Mouse (Mus musculus): ENCODE results near the gene Endov.

Gene Endov

DNA sequence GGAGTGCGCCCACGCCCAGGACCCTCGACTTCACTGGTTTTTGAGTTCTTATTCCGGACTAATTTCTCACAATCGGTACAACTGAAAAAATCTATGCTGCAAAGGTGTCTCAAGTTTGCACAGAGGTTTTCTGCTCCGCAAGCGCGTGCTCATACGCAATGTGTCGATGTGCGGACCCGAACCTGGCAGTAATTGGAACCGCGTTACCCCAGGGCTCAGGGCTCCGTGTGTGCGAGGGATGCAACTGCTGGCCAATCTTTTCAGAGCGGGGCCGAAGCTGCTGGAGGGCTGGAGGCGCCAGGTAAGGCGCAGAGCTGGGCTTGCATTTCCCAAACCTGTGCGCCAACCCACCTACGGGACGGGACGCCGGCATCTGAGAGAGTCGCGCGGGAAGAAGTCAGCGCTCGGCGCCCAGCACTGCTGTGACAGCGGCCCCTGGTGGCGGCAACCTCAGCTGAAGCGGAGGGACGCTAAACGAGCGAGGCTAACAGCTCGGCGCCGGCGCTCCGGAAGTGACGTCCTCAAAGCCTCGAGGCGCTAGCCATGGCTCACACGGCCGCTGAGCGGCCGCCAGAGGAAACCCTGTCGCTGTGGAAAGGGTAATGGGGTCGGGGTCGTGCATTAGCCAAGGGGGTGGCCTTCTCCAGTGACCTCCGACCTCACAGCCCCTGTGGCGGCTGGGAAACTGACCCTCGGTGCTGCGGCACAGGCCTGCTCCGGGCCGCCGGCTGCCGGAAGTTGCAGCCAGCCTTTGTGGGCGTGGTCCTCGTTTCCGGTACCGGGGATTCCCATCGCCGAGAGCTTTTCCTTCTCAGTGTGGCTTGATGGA lies at the start of gene Endov:
Gene Endov, plus strand, starts transcription at position 487 of the 829 bp plus-strand sequence.
- peak; percentile 94 to 100 for DNase-seq (ENCODE audit: low spot score in 2 of 2)

DNA sequence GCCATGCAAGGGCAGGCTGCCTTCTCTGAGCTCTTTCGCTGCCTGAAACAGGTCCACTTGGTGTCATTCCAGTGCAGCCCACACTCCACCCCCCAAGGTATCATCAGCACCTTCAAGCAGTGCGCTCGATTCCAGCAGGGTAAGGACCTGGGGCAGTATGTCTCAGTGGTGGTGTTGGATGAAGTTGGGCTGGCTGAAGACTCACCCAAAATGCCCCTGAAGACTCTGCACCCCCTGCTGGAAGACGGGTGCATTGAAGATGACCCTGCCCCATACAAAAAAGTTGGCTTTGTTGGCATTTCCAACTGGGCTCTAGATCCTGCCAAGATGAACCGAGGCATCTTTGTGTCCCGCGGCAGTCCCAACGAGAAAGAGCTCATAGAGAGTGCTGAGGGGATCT lies 48.9 kb upstream of the Endov start:
- peak in 1 of 2 experiments; percentile 37 for DNase-seq (ENCODE audit: low spot score in 2 of 2)

DNA sequence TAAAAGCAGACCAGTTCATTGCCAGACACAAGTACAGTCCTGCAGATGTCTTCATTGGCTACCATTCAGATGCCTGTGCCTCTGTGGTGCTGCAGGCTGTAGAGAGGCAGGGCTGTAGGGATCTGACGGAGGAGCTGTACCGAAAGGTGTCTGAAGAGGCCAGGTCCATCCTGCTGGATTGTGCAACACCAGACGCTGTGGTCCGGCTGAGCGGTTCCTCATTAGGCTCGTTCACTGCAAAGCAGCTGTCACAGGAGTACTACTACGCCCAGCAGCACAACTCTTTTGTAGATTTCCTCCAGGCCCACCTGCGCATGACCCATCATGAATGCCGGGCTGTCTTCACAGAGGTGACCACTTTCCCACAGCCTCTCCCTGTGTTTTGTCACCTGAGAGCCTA lies 47.7 kb upstream of the Endov start:
- DNase-seq (ENCODE audit: low spot score in 2 of 2): no peak

DNA sequence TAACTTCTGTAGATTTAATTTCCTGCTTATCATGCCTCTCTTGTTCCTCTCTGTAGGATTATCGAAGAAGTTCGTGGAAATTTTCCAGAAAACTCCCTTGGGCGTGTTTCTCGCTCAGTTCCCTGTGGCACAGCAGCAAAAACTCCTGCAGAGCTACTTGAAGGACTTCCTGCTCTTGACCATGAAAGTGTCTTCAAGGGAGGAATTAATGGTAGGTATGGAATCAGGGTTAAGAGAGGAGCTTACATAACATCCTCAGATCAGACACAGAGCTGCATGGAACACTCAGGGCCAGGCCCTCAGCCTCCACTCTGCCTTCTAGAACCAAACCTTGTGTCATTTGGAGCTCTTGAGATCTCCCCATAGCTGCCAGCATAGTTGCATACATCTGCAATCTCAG lies 35.0 kb upstream of the Endov start:
- no peak for DNase-seq (ENCODE audit: low spot score in 2 of 2)

DNA sequence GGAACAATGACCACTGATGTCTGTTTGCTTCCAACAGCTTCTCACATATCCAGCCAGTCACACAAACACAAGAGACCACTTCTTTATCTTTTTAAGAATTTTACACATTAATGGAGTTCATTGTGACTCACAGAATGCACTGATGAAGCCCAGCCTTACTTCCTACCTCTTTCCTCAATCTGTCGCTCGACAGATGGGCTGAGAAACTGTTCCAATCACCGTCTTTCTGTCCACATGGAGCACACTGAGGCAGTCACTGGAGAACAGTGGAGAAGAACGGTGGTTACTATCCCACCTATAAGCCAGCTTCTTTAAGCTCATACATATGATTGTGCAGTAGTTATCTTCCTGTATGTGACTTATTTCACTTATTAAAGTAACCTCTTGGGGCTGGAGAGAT lies 13.3 kb upstream of the Endov start:
- no peak for DNase-seq (ENCODE audit: low spot score in 2 of 2)

DNA sequence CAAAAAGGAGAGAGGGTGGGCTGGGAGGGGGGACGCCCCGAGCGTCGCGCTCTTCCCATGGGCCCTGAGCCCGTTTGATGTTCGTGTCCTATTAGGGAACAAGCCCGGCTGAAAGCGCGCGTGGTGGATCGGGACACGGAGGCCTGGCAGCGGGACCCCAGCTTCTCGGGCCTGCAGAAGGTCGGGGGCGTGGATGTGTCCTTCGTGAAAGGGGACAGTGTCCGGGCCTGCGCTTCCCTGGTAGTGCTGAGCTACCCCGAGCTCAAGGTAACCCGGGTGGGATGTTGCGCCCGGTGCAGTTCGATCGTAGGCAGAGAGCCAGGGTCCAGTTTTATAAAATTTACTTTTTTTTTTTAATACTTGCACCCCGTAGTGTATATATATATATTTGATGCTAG lies 542 bp downstream of the Endov start:
- no peak for DNase-seq (ENCODE audit: low spot score in 2 of 2)

DNA sequence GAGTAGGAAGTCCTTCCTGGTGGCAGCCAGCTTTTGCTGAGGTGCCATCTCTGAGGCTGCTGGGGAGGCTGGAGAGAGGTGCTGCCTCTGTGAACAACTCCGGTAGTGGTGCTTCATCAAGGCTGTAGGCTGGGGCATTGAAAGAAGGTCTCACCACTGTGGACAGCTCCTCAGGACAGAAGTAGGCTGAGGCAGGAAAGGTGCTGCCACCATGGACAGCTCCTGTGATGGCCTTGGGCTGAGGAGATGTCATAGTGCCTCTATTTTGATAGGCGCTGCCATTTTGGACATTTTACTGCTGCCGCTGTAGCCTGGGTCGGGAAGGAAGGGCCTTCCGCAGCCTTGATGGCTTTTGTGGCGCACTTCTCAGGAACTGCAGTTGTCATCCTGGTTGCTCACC lies 1.7 kb downstream of the Endov start:
- DNase-seq (ENCODE audit: low spot score in 2 of 2): no peak

DNA sequence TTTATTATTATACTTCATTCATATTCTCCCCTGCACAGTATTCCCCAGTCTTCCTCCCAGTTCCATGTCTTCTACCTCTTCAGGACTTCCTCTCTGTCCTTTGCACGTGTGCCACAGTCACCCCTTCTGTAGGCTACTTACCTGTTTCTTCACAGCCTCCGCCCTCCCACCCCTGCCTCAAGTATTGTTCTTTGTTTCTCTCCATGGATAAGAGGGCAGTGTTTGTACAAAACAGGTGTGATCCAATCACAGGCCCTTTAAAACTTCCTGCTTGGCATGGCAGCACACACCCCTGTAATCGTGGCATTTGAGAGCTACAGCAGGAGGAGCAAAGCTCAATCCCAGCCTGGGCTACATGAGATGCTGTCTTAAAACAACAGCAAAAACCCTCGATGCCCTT lies 2.4 kb downstream of the Endov start:
- no peak for DNase-seq (ENCODE audit: low spot score in 2 of 2)

DNA sequence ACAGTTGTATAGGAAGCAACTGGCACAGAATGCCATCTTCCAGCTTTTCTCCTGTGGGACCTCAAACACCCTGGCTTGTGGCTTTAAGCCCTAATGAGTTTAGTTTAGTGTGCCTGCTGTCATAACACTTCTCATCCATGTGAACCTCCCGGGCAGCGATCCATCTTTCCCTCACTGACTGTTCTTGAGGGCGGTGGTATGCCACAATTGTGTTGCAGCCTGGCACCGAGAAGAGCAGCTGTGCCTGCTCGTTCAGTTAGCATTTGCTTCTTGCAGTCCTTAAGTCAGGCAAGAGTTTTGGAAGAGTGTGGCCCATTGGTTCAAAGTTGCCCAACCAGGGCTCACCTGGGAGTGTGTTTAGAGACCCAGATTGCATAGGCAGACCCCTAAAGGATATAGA lies 5.0 kb downstream of the Endov start:
- DNase-seq (ENCODE audit: low spot score in 2 of 2): no peak

DNA sequence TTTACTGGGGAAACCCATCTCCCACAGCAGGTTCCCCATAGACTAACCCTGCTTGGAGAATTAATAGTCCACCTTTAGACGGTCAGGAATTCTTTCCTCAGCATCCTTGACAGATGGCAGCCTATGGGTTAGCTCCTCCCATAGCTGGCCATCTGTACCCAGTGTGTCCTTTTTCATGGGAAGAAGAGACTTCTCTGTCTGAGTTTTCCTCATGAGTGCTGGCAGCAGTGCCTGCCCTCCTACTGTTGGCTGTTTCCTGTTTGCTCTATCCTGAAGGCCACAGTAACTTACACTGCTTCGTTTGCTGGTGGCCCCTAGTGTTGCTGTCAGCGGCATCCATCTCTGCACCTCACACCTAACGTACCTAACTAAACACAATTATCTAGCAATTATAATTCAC lies 6.3 kb downstream of the Endov start:
- DNase-seq (ENCODE audit: low spot score in 2 of 2): no peak

DNA sequence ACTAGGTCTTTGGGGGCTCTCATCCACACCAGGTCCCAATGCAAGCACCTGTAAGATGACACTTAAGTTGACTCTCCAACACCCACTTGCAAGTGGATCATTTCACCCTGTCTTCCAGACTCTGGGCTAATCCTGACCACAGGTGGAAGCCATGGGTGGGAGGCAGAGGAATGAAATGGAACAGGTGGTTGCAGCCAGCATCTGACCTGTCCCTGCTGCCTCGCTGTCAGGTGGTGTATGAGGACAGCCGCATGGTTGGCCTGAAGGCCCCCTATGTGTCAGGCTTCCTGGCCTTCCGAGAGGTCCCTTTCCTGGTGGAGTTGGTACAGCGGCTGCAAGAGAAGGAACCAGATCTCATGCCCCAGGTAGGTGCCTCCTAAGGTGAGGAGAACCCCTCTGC lies 8.2 kb downstream of the Endov start:
- DNase-seq (ENCODE audit: low spot score in 2 of 2): no peak

DNA sequence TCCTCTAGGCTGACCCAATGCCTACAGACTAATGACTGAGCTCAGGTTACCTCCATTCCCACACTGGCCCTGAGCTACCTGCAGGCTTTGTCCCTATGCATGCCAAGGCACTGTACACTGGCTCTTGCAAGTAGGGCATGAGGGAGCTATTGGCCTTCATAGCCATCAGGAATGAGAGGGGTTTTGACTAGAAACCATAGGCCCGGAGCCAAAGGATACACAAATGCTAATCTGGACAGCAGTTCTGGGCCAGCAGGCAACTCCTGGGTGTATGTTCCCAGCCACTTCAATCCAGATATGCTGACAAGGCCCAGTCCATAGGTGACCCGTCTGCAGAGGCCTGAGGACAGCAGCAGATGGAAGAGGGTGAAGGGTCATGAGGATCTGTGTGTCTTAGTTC lies 8.9 kb downstream of the Endov start:
- DNase-seq (ENCODE audit: low spot score in 2 of 2): no peak

DNA sequence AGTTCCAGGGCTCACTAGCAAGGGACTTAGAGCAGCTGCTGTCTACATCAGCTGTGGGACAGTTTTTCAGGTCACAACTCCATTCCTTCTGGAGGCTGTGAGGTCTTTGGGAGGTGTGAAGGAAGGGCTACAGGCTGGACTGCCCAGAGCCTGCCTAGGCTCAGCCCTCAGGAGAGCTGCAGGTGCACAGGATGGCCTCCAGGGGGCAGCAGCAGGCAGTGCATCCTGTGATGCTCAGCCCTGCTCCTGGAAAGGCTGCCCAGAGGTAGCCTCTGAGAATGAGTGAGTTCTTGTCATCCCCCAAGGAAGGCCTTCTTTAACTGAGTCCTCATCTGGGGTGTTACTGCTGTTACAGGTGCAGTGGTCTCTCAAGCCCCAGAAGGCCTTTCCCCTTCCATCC lies 12.5 kb downstream of the Endov start:
- peak; percentile 27 to 75 for DNase-seq (ENCODE audit: low spot score in 2 of 2)

DNA sequence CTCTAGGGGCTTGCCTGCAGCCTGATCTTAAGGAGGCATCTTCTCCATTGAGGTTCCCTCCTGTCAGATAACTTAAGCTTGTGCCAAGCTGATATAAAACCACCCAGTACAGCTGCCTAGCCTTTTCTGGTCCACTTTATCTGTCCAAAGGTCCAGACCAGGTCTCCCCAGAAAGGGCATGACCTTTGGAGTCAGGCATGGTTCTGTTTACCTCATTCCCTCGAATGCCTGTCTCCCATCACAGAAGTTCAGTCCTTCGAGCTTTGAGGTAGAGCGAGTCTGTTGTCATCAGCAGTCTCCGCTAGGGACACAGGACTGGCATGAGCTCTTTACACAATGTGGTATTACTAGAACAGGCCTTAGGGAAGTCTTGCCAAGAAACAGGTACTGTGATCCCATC lies 15.2 kb downstream of the Endov start:
- DNase-seq (ENCODE audit: low spot score in 2 of 2): no peak

DNA sequence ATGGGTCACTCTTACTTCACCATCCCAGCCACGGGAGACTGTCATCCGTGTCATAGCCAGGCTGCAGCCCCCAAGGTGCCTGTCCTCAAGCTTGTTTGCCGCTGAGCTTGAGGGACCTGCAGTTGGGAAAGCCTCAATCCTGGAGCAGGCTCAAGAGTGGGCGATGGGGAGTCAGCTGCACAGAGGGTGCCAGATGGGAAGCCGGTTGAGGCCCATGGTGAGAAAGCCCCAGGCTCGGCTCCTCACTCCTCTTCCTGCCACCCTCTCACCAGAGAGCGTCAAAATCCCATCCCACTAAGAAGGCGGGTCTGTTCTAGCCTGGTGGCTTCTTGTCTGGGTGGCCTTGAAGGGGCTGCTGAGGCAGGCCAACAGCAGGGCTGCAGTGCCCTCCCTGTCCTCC lies 16.6 kb downstream of the Endov start:
- DNase-seq (ENCODE audit: low spot score in 2 of 2): no peak

DNA sequence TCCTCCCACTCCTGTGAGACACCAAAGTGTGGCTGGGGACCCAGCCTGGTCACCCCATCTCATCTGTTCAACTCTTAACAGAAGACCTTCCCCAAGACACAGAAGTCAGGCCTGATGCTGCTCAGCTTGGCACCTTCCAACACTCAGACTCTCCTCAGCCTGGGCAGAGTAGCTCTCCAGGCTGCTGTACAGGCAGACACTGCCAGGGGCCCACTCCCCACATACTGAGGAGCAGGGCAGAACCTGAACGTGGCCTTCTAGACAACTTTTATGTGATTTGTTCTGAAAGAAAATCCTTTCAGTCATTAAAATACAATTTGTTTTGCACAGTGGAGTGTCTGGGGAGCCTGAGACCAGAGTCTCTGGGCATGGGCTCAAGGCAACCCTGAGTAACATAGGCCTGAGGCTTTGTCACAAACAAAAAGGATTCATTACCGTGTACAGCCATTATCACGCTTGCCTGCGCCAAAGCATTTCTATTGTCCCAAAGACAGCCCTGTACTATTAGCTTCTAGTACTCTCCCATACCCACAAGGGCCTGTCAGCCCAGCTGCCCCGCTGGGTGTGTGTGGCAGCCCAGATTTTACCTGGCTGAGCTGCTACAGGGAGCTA lies 18.1 kb downstream of the Endov start:
- no peak for DNase-seq (ENCODE audit: low spot score in 2 of 2)

DNA sequence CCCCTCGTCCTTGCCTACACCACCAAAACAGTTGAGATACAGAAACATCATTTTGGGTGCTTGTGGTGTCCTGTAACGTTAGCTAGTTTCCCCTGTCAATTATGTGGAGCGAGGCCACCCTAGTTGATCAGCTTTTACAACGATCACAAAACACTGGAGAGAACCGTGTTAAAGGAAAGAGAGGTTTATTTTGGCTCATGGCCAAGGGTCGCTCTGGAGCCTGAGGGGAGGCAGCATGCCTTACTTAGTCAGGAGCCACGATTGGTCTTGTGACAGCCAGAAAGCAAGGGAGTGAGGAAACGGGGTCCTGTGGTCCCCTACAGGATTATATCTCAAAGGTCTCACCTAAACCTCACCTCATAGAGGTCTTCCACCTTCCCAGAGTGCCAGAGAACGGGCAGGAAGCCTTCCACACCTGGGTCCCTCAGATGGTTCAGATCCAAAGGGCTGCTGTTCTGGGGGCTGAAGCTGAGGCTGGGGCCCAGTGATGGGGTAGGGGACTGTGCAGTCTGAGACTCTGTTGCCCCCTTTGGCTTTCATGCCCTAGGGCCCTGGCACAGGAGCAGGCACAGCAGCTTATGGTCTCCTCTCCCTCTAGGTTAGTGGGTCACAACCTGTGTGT lies 22.0 kb downstream of the Endov start:
- no peak for DNase-seq (ENCODE audit: low spot score in 2 of 2)

DNA sequence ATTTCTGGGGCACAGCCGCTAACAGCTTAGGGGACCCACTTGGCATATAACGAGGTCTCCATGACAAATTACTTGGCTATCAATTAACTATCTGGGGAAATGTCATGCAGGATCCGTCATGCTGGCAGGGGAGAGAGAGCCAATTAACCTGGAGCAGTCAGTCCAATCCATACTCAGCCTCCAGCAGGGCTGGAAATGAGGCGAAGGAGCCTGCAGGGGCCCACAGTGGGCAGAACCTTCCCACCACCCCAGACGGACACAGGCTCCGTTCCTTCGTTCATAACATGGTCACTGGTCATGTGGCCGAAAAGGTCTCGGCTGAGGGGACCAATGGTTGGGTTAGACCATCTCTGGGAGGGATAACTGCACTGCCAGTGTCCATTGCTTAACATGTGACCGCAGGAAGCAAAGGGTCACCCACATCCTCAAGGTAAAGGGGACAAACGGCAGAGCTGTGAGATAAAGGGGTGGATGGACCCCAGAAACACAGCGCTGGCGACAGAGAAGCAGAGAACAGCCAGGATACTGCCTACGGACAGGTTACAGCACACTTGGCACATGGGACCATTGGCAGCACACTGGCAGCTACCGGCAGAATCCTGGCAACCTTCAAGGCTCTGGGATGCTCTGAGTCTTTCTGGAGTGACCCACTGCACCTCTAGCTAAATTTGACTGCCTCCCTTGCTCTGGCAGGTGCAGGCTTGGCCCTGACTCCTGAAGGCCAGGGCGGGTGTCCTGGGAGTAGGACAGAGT lies 23.1 kb downstream of the Endov start:
- no peak for DNase-seq (ENCODE audit: low spot score in 2 of 2)

DNA sequence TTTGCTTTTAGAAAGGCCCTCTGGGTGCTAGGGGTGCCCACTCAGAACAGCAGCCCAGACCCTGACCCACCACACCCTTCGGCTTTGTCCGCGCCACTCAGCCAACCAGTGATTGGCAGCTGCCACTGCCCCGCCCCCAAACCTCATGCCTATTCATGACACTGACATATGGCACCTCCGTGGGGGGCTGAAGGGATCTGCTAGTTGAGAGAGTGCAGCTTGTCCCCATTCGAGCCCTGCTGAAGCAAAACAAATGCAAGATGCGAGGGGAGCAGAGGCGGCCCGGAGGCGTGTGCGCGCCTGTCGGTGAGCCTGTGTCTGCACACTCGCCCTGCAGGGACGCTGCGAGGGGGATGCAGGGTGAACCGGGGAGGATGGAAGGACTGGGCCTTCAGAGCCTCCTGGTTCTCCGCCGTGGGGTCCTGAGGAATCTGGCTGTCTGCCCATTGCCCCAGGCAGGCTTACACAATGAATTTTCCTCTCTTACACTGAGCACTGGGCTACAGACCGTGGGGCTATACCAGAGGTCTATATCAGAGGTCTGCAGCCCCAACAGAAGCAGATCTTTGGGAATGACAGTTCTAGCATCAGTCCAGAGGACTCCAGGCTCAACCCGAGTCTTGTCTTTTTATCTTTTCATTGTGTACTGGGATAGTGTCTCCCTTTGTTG lies 24.0 kb downstream of the Endov start:
- no peak for DNase-seq (ENCODE audit: low spot score in 2 of 2)

DNA sequence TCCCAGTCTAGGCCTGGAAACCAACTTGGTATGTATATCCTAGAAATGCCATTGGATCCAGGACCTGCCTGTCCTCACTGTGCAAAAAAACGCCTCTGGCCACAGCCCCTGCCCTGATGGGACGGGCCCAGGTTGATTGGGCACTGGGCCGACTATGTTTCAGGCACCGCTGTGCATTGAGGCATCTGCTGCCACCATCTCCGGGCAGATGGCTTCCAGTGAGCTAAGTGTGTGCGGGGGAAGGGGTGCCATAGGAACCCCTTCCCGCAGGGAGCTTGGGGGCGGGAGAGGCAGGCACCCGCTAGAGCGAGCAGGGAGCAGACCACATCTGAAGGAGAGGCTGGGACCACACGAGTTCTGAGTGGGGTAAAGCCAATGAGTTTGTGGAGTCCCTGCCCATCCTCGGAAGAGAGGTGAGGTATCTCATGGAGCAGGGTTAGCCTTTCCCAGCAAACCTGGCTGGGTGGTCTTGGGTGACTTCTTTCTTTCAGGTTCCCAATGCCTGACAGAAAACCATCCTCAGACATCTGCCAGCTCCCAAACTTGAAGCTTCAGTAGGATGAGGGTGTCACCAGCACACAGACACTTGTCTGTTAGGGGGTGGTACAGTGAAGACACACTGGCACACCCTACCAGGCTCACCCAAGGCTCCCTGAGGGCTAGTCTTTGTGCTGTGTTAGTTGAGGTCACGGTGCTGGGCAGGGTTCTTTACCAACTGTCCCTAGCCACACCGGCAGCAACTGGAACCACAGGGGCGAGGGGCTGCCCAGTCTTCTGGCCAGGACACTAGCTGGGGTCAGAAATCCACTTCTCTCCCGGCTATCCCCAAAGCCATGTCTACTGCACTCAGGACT lies 24.9 kb downstream of the Endov start:
- DNase-seq (ENCODE audit: low spot score in 2 of 2): no peak
